ENCODE assay signal across 8 mouse cellular contexts in the genomic region with DNA sequence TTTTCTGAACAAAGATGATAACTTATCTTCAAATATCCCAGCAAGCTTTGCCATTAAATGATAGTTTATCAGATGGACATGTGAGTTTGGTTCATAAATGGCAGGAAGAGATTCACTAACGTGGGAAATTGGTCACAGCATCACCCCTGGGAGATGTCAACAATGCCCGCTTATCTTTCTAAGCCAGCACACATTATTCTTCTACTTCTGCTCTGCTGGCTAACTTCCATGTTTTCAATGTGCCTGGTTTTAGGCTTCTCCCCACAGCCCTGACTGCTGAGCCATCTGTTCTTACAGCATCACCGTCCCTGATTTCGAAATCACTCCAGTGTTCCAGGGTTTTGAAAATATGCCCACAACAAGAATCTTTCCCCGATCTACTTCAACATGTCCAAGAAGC.
A peak's percentile ranks its signal among the peaks of the same experiment; 100 is the strongest.
DNase-seq lines count a peak whose midpoint lies in the region; ATAC-seq and TF ChIP-seq lines count a peak whose summit lies in the region.

No protein-coding gene starts in this region.

- H3K4me3 ChIP-seq in C2C12 (ENCODE audit: insufficient read depth, poor library complexity, severe bottlenecking) = no peak overlapping the region
- H3K4me3 ChIP-seq in stomach, postnatal 0 days (ENCODE audit: low read depth, low read length) = no peak overlapping the region

- DNase-seq in gastrocnemius, postnatal 25 days = peak; percentile 22
- no peak for DNase-seq in gastrocnemius, postnatal 36 days
- peak; percentile 93 for DNase-seq in cerebellum, adult 9-10 months
- DNase-seq in layer of hippocampus, adult 9-11 months = peak; percentile 65
- no peak for DNase-seq in thymus, postnatal 4 days
- DNase-seq in ovary, postnatal 10 days (ENCODE audit: low spot score) = no peak
- DNase-seq in stomach, postnatal 0 days (ENCODE audit: low spot score) = no peak

- no peak for TF ChIP-seq CTCF in C2C12 (IDR thresholded peaks at IDR 0.05; ENCODE audit: control insufficient read depth, insufficient read depth, insufficient read length)
- TF ChIP-seq CTCF in stomach, postnatal 0 days (IDR thresholded peaks at IDR 0.05; ENCODE audit: low read depth) = no peak

- H3K79me3 ChIP-seq in C2C12 (ENCODE audit: low read depth) = no peaks in the 10 kb centered on the region

- H3K79me2 ChIP-seq in C2C12 (ENCODE audit: control insufficient read depth, insufficient read depth) = no peaks in the 10 kb centered on the region

- H3K36me3 ChIP-seq in C2C12 (ENCODE audit: control insufficient read depth, insufficient read depth) = no peaks in the 10 kb centered on the region
- no peaks in the 10 kb centered on the region for H3K36me3 ChIP-seq in stomach, postnatal 0 days (ENCODE audit: control insufficient read depth, insufficient read depth, low read length)

- intact Hi-C loops in gastrocnemius, postnatal 36 days (cut with DNase I) = no loop called here

- H3K4me2 ChIP-seq in stomach, postnatal 0 days (replicated peaks; ENCODE audit: low read depth) = no peak overlapping the region

- H3K27me3 ChIP-seq in C2C12 (ENCODE audit: control insufficient read depth, insufficient read depth, insufficient read length) = no peaks in the 10 kb centered on the region
- H3K27me3 ChIP-seq in stomach, postnatal 0 days (ENCODE audit: control insufficient read depth, insufficient read depth, low read length) = no peaks in the 10 kb centered on the region

- H3K27ac ChIP-seq in stomach, postnatal 0 days (replicated peaks) = no peak overlapping the region

- H3K4me1 ChIP-seq in stomach, postnatal 0 days (replicated peaks; ENCODE audit: control insufficient read depth, insufficient read depth) = no peaks in the 10 kb centered on the region

- no peak overlapping the region for H3K9ac ChIP-seq in stomach, postnatal 0 days (ENCODE audit: low read length)

- no peak for TF ChIP-seq EP300 in stomach, postnatal 0 days (optimal IDR thresholded peaks at IDR 0.05)

- WGBS in stomach, postnatal 0 days = 54% methylated on average over 5 of the region's 5 CpGs

- H3K9me3 ChIP-seq in stomach, postnatal 0 days (ENCODE audit: control insufficient read depth, low read length) = no peaks in the 10 kb centered on the region

- ATAC-seq in stomach, postnatal 0 days (ENCODE audit: low FRiP score, low TSS enrichment) = no peak

- H3ac ChIP-seq in C2C12 (ENCODE audit: control insufficient read depth, insufficient read length, low read depth) = no peak overlapping the region

TF ChIP-seq in C2C12, 6 proteins besides CTCF, POLR2A, EP300 and RAD21:
- TF ChIP-seq CEBPB (IDR thresholded peaks at IDR 0.05; ENCODE audit: low read depth) = peak; percentile 92
- TF ChIP-seq FOSL1 (IDR thresholded peaks at IDR 0.05; ENCODE audit: insufficient read depth, low read length, poor library complexity, severe bottlenecking) = no peak
- TF ChIP-seq MYOD1 (IDR thresholded peaks at IDR 0.05; ENCODE audit: control insufficient read depth, insufficient read length, low read depth) = no peak
- no peak for TF ChIP-seq MYOG (IDR thresholded peaks at IDR 0.05; ENCODE audit: control insufficient read depth, extremely low read depth, insufficient read length)
- no peak for TF ChIP-seq USF1 (IDR thresholded peaks at IDR 0.05; ENCODE audit: low read depth)
- TF ChIP-seq MAX (IDR thresholded peaks at IDR 0.05) = no peak

Comparison
In these comparisons a context has a peak if more than half of its experiments do, and no peak if none do; other contexts are left out.
1. DNase-seq: peak in gastrocnemius, postnatal 25 days (single experiment), cerebellum, adult 9-10 months (single experiment) and layer of hippocampus, adult 9-11 months (single experiment); none in gastrocnemius, postnatal 36 days (0 of 2), thymus, postnatal 4 days (single experiment), ovary, postnatal 10 days (single experiment) and stomach, postnatal 0 days (single experiment).